15 mouse cellular contexts compared by ENCODE assay signal in genomic region chr2:152985582-152985981, GRCm38 (mm10). TPM values are rescaled to one million over a fixed set of nuclear protein-coding genes. Genes with fewer than 3 reads are reported as not detected.
DNase-seq lines count a peak whose midpoint lies in the region; ATAC-seq and TF ChIP-seq lines count a peak whose summit lies in the region.
"Had no signal": no experiment of that assay in that cellular context is flagged by ENCODE, and none has a peak within 500 bp of the region (broad histone marks: within the 10 kb centered on the region; RNA-seq: fewer than 3 reads in every experiment).

No protein-coding gene starts in this region.

- 0 out of 2 replicates have a peak overlapping the region, but pooled peaks have one; percentile 38 for H3K27ac ChIP-seq in midbrain, embryonic 10.5 days (replicated peaks)
- H3K27ac ChIP-seq in midbrain, embryonic 11.5 days (ENCODE audit: low read depth, low read length), result no peak overlapping the region
- no peak overlapping the region for H3K27ac ChIP-seq in forebrain, embryonic 12.5 days
- H3K27ac ChIP-seq in hindbrain, embryonic 12.5 days, result no peak overlapping the region
- no peak overlapping the region for H3K27ac ChIP-seq in neural tube, embryonic 13.5 days (replicated peaks)
- H3K27ac ChIP-seq in heart, embryonic 11.5 days (ENCODE audit: low read depth, low read length), result no peak overlapping the region
- H3K27ac ChIP-seq in cerebellum, adult 2 months (ENCODE audit: insufficient read depth, low read length), result no peak overlapping the region
- H3K27ac ChIP-seq: embryonic facial prominence, embryonic 13.5 days had no signal

- TF ChIP-seq POLR2A in cerebellum, adult 2 months (IDR thresholded peaks at IDR 0.05; ENCODE audit: borderline replicate concordance, insufficient read depth, low read length), result no peak

- no peak overlapping the region for H3K4me3 ChIP-seq in midbrain, embryonic 10.5 days
- no peak overlapping the region for H3K4me3 ChIP-seq in midbrain, embryonic 11.5 days (ENCODE audit: low read depth, low read length)
- H3K4me3 ChIP-seq in forebrain, embryonic 12.5 days (replicated peaks), result no peak overlapping the region
- H3K4me3 ChIP-seq in hindbrain, embryonic 12.5 days, result no peak overlapping the region
- H3K4me3 ChIP-seq in neural tube, embryonic 13.5 days, result no peak overlapping the region
- H3K4me3 ChIP-seq in heart, embryonic 11.5 days (ENCODE audit: low read depth, low read length), result no peak overlapping the region
- H3K4me3 ChIP-seq in cerebellum, adult 2 months (replicated peaks; ENCODE audit: insufficient read depth, low read depth, low read length), result no peak overlapping the region
- H3K4me3 ChIP-seq: embryonic facial prominence, embryonic 13.5 days had no signal

- H3K36me3 ChIP-seq in midbrain, embryonic 10.5 days, result no peaks in the 10 kb centered on the region
- no peaks in the 10 kb centered on the region for H3K36me3 ChIP-seq in midbrain, embryonic 11.5 days (ENCODE audit: control insufficient read depth, insufficient read depth, low read length)
- H3K36me3 ChIP-seq in forebrain, embryonic 12.5 days (replicated peaks), result no peaks in the 10 kb centered on the region
- no peaks in the 10 kb centered on the region for H3K36me3 ChIP-seq in hindbrain, embryonic 12.5 days
- no peaks in the 10 kb centered on the region for H3K36me3 ChIP-seq in neural tube, embryonic 13.5 days
- no peaks in the 10 kb centered on the region for H3K36me3 ChIP-seq in heart, embryonic 11.5 days (ENCODE audit: control insufficient read depth, insufficient read depth, low read length)
- H3K36me3 ChIP-seq: embryonic facial prominence, embryonic 13.5 days had no signal

- no peak overlapping the region for H3K4me2 ChIP-seq in midbrain, embryonic 11.5 days
- no peak overlapping the region for H3K4me2 ChIP-seq in forebrain, embryonic 12.5 days
- H3K4me2 ChIP-seq in hindbrain, embryonic 12.5 days (replicated peaks), result no peak overlapping the region
- no peak overlapping the region for H3K4me2 ChIP-seq in neural tube, embryonic 13.5 days
- H3K4me2 ChIP-seq in heart, embryonic 11.5 days, result no peak overlapping the region
- H3K4me2 ChIP-seq: embryonic facial prominence, embryonic 13.5 days had no signal

- no peak for DNase-seq in midbrain, embryonic 10.5 days (ENCODE audit: low spot score)
- DNase-seq in midbrain, embryonic 11.5 days (ENCODE audit: low spot score, missing footprints), result no peak
- DNase-seq in cerebellum, adult 2 months, result no peak
- DNase-seq: adrenal gland, adult 8-10 months; cerebellum, adult 11-12 months; heart, postnatal 4 days; liver, postnatal 0 days had no signal

- no peak for TF ChIP-seq CTCF in cerebellum, adult 2 months (IDR thresholded peaks at IDR 0.05; ENCODE audit: borderline replicate concordance, insufficient read depth, low read depth, low read length)

- no peak overlapping the region for H3K9ac ChIP-seq in midbrain, embryonic 11.5 days (ENCODE audit: low read length)
- no peak overlapping the region for H3K9ac ChIP-seq in forebrain, embryonic 12.5 days
- H3K9ac ChIP-seq in hindbrain, embryonic 12.5 days, result no peak overlapping the region
- H3K9ac ChIP-seq in neural tube, embryonic 13.5 days, result no peak overlapping the region
- no peak overlapping the region for H3K9ac ChIP-seq in heart, embryonic 11.5 days (ENCODE audit: low read depth, low read length)
- H3K9ac ChIP-seq: embryonic facial prominence, embryonic 13.5 days; liver, postnatal 0 days had no signal

- H3K4me1 ChIP-seq in midbrain, embryonic 10.5 days, result 0 out of 2 replicates have a peak, but pooled peaks cover 4% of the 10 kb centered on the region
- H3K4me1 ChIP-seq in midbrain, embryonic 11.5 days (ENCODE audit: control insufficient read depth, insufficient read depth, low read length), result no peaks in the 10 kb centered on the region
- H3K4me1 ChIP-seq in forebrain, embryonic 12.5 days, result peaks cover 7% of the 10 kb centered on the region
- no peaks in the 10 kb centered on the region for H3K4me1 ChIP-seq in hindbrain, embryonic 12.5 days
- 0 out of 2 replicates have a peak, but pooled peaks cover 5% of the 10 kb centered on the region for H3K4me1 ChIP-seq in neural tube, embryonic 13.5 days (replicated peaks)
- no peaks in the 10 kb centered on the region for H3K4me1 ChIP-seq in heart, embryonic 11.5 days (ENCODE audit: control insufficient read depth, insufficient read depth, low read length)
- no peaks in the 10 kb centered on the region for H3K4me1 ChIP-seq in cerebellum, adult 2 months (ENCODE audit: control insufficient read depth, insufficient read depth, low read length)
- H3K4me1 ChIP-seq: embryonic facial prominence, embryonic 13.5 days had no signal

- H3K9me3 ChIP-seq in midbrain, embryonic 10.5 days (replicated peaks), result no peaks in the 10 kb centered on the region
- no peaks in the 10 kb centered on the region for H3K9me3 ChIP-seq in midbrain, embryonic 11.5 days (ENCODE audit: control insufficient read depth, low read length)
- no peaks in the 10 kb centered on the region for H3K9me3 ChIP-seq in forebrain, embryonic 12.5 days
- H3K9me3 ChIP-seq in hindbrain, embryonic 12.5 days (replicated peaks), result no peaks in the 10 kb centered on the region
- no peaks in the 10 kb centered on the region for H3K9me3 ChIP-seq in neural tube, embryonic 13.5 days
- H3K9me3 ChIP-seq in heart, embryonic 11.5 days (replicated peaks; ENCODE audit: control insufficient read depth, low read length), result no peaks in the 10 kb centered on the region
- H3K9me3 ChIP-seq: embryonic facial prominence, embryonic 13.5 days had no signal

- ATAC-seq in midbrain, embryonic 11.5 days (ENCODE audit: low FRiP score), result no peak
- ATAC-seq in forebrain, embryonic 12.5 days (ENCODE audit: low FRiP score), result peak; percentile 57; the same call in 1 of the 2 replicates
- ATAC-seq in hindbrain, embryonic 12.5 days (ENCODE audit: low FRiP score), result peak; percentile 64
- ATAC-seq in neural tube, embryonic 13.5 days (ENCODE audit: low read depth), result peak; percentile 71; the same call in 1 of the 2 replicates
- ATAC-seq in heart, embryonic 11.5 days (replicated peaks; ENCODE audit: insufficient number of reproducible peaks, low FRiP score, low TSS enrichment), result no peak
- ATAC-seq: liver, postnatal 0 days had no signal

- WGBS in midbrain, embryonic 10.5 days, result 37% methylated on average over 1 of the region's 1 CpGs
- 24% methylated on average over 1 of the region's 1 CpGs for WGBS in midbrain, embryonic 11.5 days
- 27% methylated on average over 1 of the region's 1 CpGs for WGBS in forebrain, embryonic 12.5 days
- WGBS in hindbrain, embryonic 12.5 days, result 53% methylated on average over 1 of the region's 1 CpGs
- WGBS in neural tube, embryonic 13.5 days, result 19% methylated on average over 1 of the region's 1 CpGs
- 89% methylated on average over 1 of the region's 1 CpGs for WGBS in heart, embryonic 11.5 days (ENCODE audit: insufficient replicate concordance)
- WGBS in cerebellum, adult 2 months, result 37% methylated on average over 1 of the region's 1 CpGs

- no peaks in the 10 kb centered on the region for H3K27me3 ChIP-seq in midbrain, embryonic 10.5 days (ENCODE audit: low read depth, poor library complexity, severe bottlenecking)
- H3K27me3 ChIP-seq in midbrain, embryonic 11.5 days (ENCODE audit: control insufficient read depth, insufficient read depth, low read length), result no peaks in the 10 kb centered on the region
- H3K27me3 ChIP-seq in forebrain, embryonic 12.5 days, result no peaks in the 10 kb centered on the region; the same call in 1 of the 2 replicates
- peaks cover 4% of the 10 kb centered on the region; the same call in 1 of the 2 replicates for H3K27me3 ChIP-seq in hindbrain, embryonic 12.5 days
- no peaks in the 10 kb centered on the region for H3K27me3 ChIP-seq in neural tube, embryonic 13.5 days
- H3K27me3 ChIP-seq in heart, embryonic 11.5 days (ENCODE audit: control insufficient read depth, insufficient read depth, low read length), result 0 out of 2 replicates have a peak, but pooled peaks cover 2% of the 10 kb centered on the region
- H3K27me3 ChIP-seq in cerebellum, adult 2 months (ENCODE audit: control insufficient read depth, insufficient read depth, low read length), result no peaks in the 10 kb centered on the region
- H3K27me3 ChIP-seq: embryonic facial prominence, embryonic 13.5 days had no signal

RNA-seq across cellular contexts. Expression of gene Ttll9, which starts 23.3 kb away (rescaled TPM):
- polyA plus RNA-seq in midbrain, embryonic 10.5 days (2016; fragmentation: Nextera tagmentation; extraction: Ambion mirVana), result 1.3 and 1.4 TPM in 2 replicates
- polyA plus RNA-seq in midbrain, embryonic 11.5 days (2014; fragmentation: Nextera tagmentation; extraction: Ambion mirVana), result 1.1 and 2.0 TPM in 2 replicates
- polyA plus RNA-seq in forebrain, embryonic 12.5 days (2016; fragmentation: Nextera tagmentation; extraction: Ambion mirVana), result 1.2 TPM in 2 replicates
- 2.4 and 3.9 TPM in 2 replicates for polyA plus RNA-seq in hindbrain, embryonic 12.5 days (2016; fragmentation: Nextera tagmentation; extraction: Ambion mirVana)
- polyA plus RNA-seq in neural tube, embryonic 13.5 days (2015; fragmentation: Nextera tagmentation; extraction: Ambion mirVana), result 4.3 and 4.9 TPM in 2 replicates
- 0.76 TPM in 1 of 2 replicates, not detected in the other for polyA plus RNA-seq in heart, embryonic 11.5 days (2014; fragmentation: Nextera tagmentation; extraction: Ambion mirVana)
- 4.6 and 4.8 TPM in 2 replicates for polyA plus RNA-seq in cerebellum, adult 2 months (2012; rRNA removed)

RNA-seq across cellular contexts. Expression of gene Pdrg1, which starts 29.6 kb away (rescaled TPM):
- 108 and 111 TPM in 2 replicates for polyA plus RNA-seq in midbrain, embryonic 10.5 days (2016; fragmentation: Nextera tagmentation; extraction: Ambion mirVana)
- 83.9 and 88.7 TPM in 2 replicates for polyA plus RNA-seq in midbrain, embryonic 11.5 days (2014; fragmentation: Nextera tagmentation; extraction: Ambion mirVana)
- polyA plus RNA-seq in forebrain, embryonic 12.5 days (2016; fragmentation: Nextera tagmentation; extraction: Ambion mirVana), result 109 and 119 TPM in 2 replicates
- polyA plus RNA-seq in hindbrain, embryonic 12.5 days (2016; fragmentation: Nextera tagmentation; extraction: Ambion mirVana), result 127 and 131 TPM in 2 replicates
- 192 and 206 TPM in 2 replicates for polyA plus RNA-seq in neural tube, embryonic 13.5 days (2015; fragmentation: Nextera tagmentation; extraction: Ambion mirVana)
- polyA plus RNA-seq in heart, embryonic 11.5 days (2014; fragmentation: Nextera tagmentation; extraction: Ambion mirVana), result 60.8 and 75.6 TPM in 2 replicates
- 131 and 133 TPM in 2 replicates for polyA plus RNA-seq in cerebellum, adult 2 months (2012; rRNA removed)

RNA-seq across cellular contexts. Expression of gene Dusp15, which starts 34.1 kb away (rescaled TPM):
- 0.60 and 1.3 TPM in 2 replicates for polyA plus RNA-seq in midbrain, embryonic 10.5 days (2016; fragmentation: Nextera tagmentation; extraction: Ambion mirVana)
- 0.46 and 0.89 TPM in 2 replicates for polyA plus RNA-seq in midbrain, embryonic 11.5 days (2014; fragmentation: Nextera tagmentation; extraction: Ambion mirVana)
- polyA plus RNA-seq in forebrain, embryonic 12.5 days (2016; fragmentation: Nextera tagmentation; extraction: Ambion mirVana), result 0.91 and 1.5 TPM in 2 replicates
- 2.8 and 2.9 TPM in 2 replicates for polyA plus RNA-seq in hindbrain, embryonic 12.5 days (2016; fragmentation: Nextera tagmentation; extraction: Ambion mirVana)
- polyA plus RNA-seq in neural tube, embryonic 13.5 days (2015; fragmentation: Nextera tagmentation; extraction: Ambion mirVana), result 7.8 and 9.9 TPM in 2 replicates
- polyA plus RNA-seq in heart, embryonic 11.5 days (2014; fragmentation: Nextera tagmentation; extraction: Ambion mirVana), result 0.07 TPM in 1 of 2 replicates, not detected in the other
- polyA plus RNA-seq in cerebellum, adult 2 months (2012; rRNA removed), result 73.1 and 73.6 TPM in 2 replicates
- polyA plus RNA-seq: liver, postnatal 0 days had no signal

RNA-seq across cellular contexts. Expression of gene Xkr7, which starts 46.1 kb away (rescaled TPM):
- polyA plus RNA-seq in midbrain, embryonic 10.5 days (2016; fragmentation: Nextera tagmentation; extraction: Ambion mirVana), result 0.21 and 0.68 TPM in 2 replicates
- polyA plus RNA-seq in midbrain, embryonic 11.5 days (2014; fragmentation: Nextera tagmentation; extraction: Ambion mirVana), result 0.40 and 0.52 TPM in 2 replicates
- polyA plus RNA-seq in forebrain, embryonic 12.5 days (2016; fragmentation: Nextera tagmentation; extraction: Ambion mirVana), result 0.95 and 1.2 TPM in 2 replicates
- 1.7 and 2.0 TPM in 2 replicates for polyA plus RNA-seq in hindbrain, embryonic 12.5 days (2016; fragmentation: Nextera tagmentation; extraction: Ambion mirVana)
- polyA plus RNA-seq in neural tube, embryonic 13.5 days (2015; fragmentation: Nextera tagmentation; extraction: Ambion mirVana), result 1.5 and 2.3 TPM in 2 replicates
- not detected in 2 replicates for polyA plus RNA-seq in heart, embryonic 11.5 days (2014; fragmentation: Nextera tagmentation; extraction: Ambion mirVana)
- polyA plus RNA-seq in cerebellum, adult 2 months (2012; rRNA removed), result 9.5 and 11.6 TPM in 2 replicates
- polyA plus RNA-seq: embryonic facial prominence, embryonic 13.5 days; kidney, embryonic 16.5 days; limb, embryonic 11.5 days; liver, postnatal 0 days; spleen, adult 2 months had no signal

RNA-seq across cellular contexts. Expression of gene Foxs1, which starts 52.6 kb away (rescaled TPM):
- polyA plus RNA-seq in midbrain, embryonic 10.5 days (2016; fragmentation: Nextera tagmentation; extraction: Ambion mirVana), result 0.58 and 1.5 TPM in 2 replicates
- polyA plus RNA-seq in midbrain, embryonic 11.5 days (2014; fragmentation: Nextera tagmentation; extraction: Ambion mirVana), result 2.1 and 2.6 TPM in 2 replicates
- polyA plus RNA-seq in forebrain, embryonic 12.5 days (2016; fragmentation: Nextera tagmentation; extraction: Ambion mirVana), result 1.6 and 1.8 TPM in 2 replicates
- polyA plus RNA-seq in hindbrain, embryonic 12.5 days (2016; fragmentation: Nextera tagmentation; extraction: Ambion mirVana), result 1.3 and 2.5 TPM in 2 replicates
- 3.5 and 3.6 TPM in 2 replicates for polyA plus RNA-seq in neural tube, embryonic 13.5 days (2015; fragmentation: Nextera tagmentation; extraction: Ambion mirVana)
- 0.52 and 0.83 TPM in 2 replicates for polyA plus RNA-seq in heart, embryonic 11.5 days (2014; fragmentation: Nextera tagmentation; extraction: Ambion mirVana)
- polyA plus RNA-seq in cerebellum, adult 2 months (2012; rRNA removed), result 1.2 and 1.9 TPM in 2 replicates

Comparison
In these comparisons a context has a peak if more than half of its experiments do, and no peak if none do; other contexts are left out.
1. ATAC-seq: peak in forebrain, embryonic 12.5 days (single experiment), hindbrain, embryonic 12.5 days (single experiment) and neural tube, embryonic 13.5 days (single experiment); none in midbrain, embryonic 11.5 days (single experiment) and heart, embryonic 11.5 days (single experiment).